Mouse (Mus musculus) kidney, adult 2 months (tissue): ENCODE measurements at regions not wholly inside any gene's neighbourhood (a gene's known extent, or its start where the extent isn't known, plus 50 kb on each side); places are given as distances from the start of the nearest gene placed in this dataset.

Experiments used
- CTCF ChIP-seq: fragments of 200-500 bp; conservative IDR thresholded peaks from 2 replicates; pipeline ENCODE4 v1.5.1; 2011; ENCODE audit warnings: low read depth, mild to moderate bottlenecking, control low read depth, low read length, moderate library complexity, mixed read lengths; ENCODE audit not compliant: insufficient read depth, insufficient read length
- POLR2A ChIP-seq: fragments of 200-500 bp; IDR thresholded peaks from one replicate; pipeline ENCODE4 v1.6.1; 2011; ENCODE audit warnings: low read depth, low read length, control low read depth

- no peak for TF ChIP-seq CTCF
- no peak for TF ChIP-seq POLR2A
These were observed 130.1 kb downstream of the 9530068E07Rik start for GRCm38 (mm10) chr11:52526306-52526705.
